Mouse (Mus musculus): ENCODE data around the gene Ptpdc1.

Gene Ptpdc1

DNA sequence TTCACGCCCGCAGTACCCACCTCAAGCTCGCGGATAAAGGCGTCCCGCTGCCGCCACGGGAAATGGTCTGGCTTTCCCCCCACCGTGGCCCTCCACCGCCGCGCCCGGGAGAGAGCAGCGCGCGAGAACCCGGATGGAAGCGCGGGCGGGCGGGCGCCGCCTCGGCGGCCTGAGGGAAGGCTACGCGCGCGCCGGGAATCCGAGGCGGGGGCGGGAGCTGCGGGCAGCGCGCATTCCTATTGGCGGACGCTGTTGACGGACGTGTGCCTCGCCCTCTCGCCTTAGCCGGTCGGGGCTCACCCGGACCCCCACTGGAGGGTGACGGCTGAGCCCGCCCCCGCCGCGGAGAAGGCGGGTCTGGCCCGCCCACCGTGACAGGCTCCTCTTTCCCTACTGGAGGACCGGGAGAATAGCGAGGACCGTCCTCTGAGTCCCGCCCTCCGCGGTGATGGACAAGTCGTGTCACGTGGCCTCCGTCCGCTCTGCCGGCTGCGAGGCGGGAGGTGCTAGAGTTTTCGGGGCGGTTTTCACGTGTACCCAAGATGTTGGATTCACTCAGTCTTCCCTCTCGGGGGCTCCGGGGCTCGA, 79.0 kb downstream of the Ptpdc1 start:
- peak; percentile 100 for DNase-seq (ENCODE audit: low spot score)

DNA sequence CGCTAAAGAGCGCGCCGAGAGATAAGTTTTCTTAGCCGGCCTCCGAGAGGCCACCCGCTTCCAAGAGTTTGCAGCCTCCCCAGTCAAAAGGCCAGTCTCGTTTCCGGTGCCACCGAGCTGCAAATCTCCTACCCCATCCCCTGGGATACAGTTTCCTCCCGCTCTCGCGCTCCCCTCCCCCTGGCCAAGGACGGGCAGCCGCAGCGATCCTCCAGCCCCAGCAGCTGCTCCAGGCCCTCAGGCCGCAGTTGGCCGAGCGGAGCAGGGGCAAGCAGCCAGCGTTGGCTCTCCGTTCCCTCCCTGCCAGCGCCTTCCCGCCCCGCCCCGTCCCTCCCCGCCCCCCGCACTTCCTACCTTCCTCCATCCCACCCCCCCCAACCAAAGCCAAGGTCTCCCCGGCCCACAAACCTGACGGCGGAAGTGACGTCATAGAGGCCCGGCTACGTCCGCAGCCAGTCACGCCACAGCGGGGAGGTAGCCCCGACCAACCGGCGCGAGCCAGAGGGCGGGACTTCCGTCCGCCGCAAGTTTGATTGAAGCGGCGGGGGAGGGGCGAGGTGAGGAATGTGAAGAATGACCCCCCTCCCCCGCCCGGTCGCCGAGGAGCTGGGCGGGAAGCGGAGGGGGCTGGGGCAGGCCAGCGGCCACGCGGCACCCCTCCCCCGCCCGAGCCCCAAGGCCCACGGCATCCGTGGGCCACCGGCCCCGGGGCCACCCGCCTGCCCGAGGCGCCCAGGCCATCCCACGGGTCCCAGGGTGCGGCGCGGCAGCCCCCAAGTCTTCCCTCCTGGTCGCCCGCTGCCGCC, 79.8 kb downstream of the Ptpdc1 start:
- DNase-seq (ENCODE audit: low spot score) = peak; percentile 98

DNA sequence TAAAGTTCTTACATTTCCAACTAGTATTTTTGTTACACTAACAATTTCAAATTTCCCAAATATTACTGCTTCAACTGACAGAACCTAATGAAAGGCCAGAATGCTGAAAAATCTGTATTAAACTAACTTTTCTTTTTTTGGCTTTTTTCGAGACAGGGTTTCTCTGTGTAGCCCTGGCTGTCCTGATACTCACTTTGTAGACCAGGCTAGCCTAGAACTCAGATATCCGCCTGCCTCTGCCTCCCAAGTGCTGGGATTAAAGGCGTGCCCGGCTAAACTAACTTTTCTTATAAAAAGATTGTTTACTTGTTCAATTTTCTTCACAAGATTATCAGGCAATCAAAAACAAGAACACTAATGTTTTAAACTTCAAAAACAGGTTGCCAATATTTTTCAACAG, 80.6 kb downstream of the Ptpdc1 start:
- DNase-seq (ENCODE audit: low spot score) = no peak

DNA sequence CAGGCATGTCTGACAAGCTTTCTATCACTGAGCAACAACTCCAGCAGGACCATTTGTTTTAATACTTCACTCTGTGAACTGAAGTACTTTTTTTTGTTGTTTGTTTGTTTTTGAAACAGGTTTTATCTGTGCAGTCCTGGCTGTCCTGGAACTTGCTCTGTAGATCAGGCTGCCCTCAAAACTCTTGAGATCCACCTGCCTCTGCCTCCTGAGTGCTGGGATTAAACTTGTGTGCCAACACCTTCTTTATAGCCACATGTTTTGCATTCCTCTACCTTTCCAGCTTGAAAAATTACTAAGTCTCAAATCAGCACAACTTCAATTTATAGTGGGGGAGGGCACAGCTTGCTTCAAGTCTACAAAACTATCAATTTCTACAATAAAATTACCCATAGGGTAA, 81.1 kb downstream of the Ptpdc1 start:
- no peak for DNase-seq (ENCODE audit: low spot score)

DNA sequence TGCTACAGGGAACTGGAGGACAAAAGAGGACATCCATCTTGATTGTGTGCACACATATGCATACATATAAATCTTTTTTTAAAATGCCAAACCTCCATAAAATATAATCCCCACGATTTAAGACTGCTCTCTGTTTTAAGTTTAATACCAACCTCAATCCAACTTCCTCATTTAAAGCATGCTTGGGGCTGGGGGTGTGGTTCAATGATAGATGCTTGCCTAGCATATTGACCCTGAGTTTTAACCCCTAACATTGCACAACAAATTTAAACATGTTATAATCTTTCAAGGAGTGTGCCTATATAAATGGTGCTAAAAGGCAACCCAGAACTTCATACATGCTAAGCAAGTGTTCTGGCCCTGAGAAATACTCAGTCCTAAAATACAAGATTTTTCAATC, 85.0 kb downstream of the Ptpdc1 start:
- no peak for DNase-seq (ENCODE audit: low spot score)

DNA sequence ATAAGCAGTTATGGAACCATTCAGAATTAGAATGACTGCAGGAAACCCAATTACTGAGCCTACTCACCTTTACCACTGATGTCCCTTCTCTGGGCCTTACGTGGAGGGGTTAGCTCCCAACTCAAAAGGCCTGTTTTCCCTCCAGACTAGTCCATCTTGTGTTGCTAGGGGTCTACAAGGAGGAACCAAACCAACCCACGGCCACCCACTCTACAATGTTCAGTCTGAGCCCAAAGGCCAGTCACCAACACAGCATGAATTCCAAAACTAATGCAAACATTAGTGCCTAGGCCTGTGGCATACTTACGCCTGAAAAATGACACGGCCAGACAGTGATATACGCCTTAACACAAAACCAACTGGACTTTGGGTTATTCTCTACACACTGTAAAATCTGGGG, 92.0 kb downstream of the Ptpdc1 start:
- no peak for DNase-seq (ENCODE audit: low spot score)

DNA sequence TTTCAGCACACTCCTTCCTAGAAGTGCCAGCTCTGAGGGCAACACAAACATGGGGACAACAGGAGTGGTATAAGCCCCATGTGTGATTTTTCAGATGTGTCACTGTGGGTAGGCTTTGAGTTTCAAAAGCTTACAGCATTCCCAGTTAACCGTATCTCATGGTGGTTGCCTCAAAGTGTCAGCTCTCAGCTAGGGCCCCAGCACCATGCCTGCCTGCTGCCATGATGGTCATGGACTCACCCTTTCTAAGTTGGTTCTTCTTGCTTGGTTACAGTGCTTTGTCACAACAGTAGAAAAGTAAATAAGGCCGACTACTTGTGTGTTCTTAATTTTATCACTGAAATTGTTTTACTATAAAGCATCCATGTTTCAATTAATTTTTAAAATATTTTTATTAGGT, 94.0 kb downstream of the Ptpdc1 start:
- no peak for DNase-seq (ENCODE audit: low spot score)

DNA sequence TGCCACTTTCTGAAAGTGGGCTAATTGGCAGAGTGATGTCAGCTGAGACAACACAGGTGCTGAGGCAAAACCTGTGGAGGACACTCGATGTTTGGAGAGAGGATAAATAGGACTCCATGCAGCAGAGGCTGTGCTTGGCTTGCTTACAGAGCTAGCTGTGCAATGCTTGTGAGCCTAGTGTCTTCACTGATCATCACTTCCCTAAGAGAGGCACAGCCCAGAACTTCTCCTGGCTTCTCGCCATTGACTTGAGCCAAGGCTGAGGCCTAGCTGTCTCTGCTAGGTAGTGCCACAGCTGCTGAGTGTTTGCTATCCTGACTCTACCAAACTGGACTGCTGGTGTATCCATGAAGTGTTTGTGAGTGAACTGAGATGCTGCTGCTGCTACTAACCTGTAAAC, 94.8 kb downstream of the Ptpdc1 start:
- DNase-seq (ENCODE audit: low spot score) = peak; percentile 69

DNA sequence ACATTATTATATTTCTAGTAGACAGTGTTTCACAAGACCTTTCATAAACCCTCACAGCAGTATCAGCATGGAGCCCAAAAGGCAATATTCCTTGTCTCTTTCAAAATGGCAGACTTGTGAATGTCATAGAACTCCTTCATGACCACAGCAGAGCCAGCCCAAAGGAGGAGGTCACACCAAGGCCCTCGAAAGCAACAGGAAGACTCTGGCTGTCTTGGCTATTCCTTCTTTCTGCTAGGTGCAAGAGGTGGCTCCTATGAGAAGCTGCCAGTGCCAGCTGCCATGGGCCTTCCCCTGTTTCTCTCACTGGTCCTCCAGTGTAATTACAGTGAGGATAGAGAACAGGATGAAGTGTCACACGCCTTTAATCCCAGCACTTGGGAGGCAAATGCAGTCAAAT, 96.4 kb downstream of the Ptpdc1 start:
- no peak for DNase-seq (ENCODE audit: low spot score)

DNA sequence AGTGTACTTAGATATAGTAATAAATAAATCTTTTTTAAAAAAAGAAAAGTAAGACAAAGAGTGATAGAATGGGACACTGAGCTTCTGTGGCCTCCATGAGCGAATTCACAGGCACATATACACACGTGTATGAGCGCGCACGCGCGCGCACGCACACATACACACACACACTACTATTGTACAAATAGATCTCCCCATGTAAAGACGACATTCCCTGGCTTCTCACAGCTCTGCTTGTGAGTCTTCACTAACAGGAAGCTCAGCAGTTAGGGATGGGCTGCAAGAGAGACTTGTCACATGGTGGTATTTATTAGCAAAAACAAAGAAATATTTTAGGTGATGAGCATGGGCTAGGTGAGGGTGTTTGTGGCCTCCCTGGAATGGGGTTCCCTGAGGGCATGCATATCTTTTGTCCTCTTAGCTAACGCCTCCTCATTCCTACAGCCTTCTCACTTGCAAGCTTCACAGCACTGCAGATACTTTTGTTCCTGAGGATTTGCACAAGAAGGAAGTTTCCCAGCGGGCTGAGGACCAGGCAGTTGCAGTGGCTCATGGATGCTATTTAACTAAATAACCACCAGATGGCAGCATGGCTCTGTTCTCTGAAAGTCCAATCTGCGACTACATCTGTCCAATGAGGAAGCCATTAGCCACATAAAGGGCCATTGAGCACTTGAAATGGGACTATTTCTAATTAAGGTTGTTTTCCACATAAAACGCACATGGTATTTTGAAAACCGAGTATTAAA, 97.2 kb downstream of the Ptpdc1 start:
- peak; percentile 60 for DNase-seq (ENCODE audit: low spot score)
